Comparison of ENCODE assay signal across 12 mouse cellular contexts in genomic region chr7:83140216-83140615, GRCm38 (mm10).
DNase-seq lines count a peak whose midpoint lies in the region; ATAC-seq lines count a peak whose summit lies in the region.
"Had no signal": no experiment of that assay in that cellular context is flagged by ENCODE, and none has a peak within 500 bp of the region (broad histone marks: within the 10 kb centered on the region; RNA-seq: fewer than 3 reads in every experiment).

No protein-coding gene starts in this region.

- 33% methylated on average over 4 of the region's 4 CpGs for WGBS in kidney, embryonic 16.5 days
- WGBS in midbrain, embryonic 13.5 days, result 36% methylated on average over 4 of the region's 4 CpGs

- no peaks in the 10 kb centered on the region for H3K36me3 ChIP-seq in kidney, embryonic 16.5 days (ENCODE audit: insufficient read depth, low read length)
- no peaks in the 10 kb centered on the region for H3K36me3 ChIP-seq in midbrain, embryonic 13.5 days
- H3K36me3 ChIP-seq: hindbrain, embryonic 15.5 days had no signal

- peak; percentile 16 for DNase-seq in kidney, adult 18-20 months
- peak; percentile 6 for DNase-seq in gastrocnemius, postnatal 25 days
- peak; percentile 21 for DNase-seq in kidney, postnatal 14 days
- DNase-seq in layer of hippocampus, adult 9-11 months, result no peak
- DNase-seq: liver, postnatal 0 days; thymus, adult 2 months had no signal

- no peaks in the 10 kb centered on the region for H3K9me3 ChIP-seq in kidney, embryonic 16.5 days (ENCODE audit: low read length)
- no peaks in the 10 kb centered on the region for H3K9me3 ChIP-seq in midbrain, embryonic 13.5 days
- H3K9me3 ChIP-seq: hindbrain, embryonic 15.5 days; megakaryocyte, embryonic 14.5 days had no signal

- H3K4me2 ChIP-seq in kidney, embryonic 16.5 days (replicated peaks; ENCODE audit: low read depth, low read length), result no peak overlapping the region
- H3K4me2 ChIP-seq in midbrain, embryonic 13.5 days (replicated peaks), result no peak overlapping the region
- H3K4me2 ChIP-seq: hindbrain, embryonic 15.5 days had no signal

- ATAC-seq in kidney, embryonic 16.5 days (ENCODE audit: low FRiP score, low TSS enrichment), result no peak
- ATAC-seq in midbrain, embryonic 13.5 days, result no peak
- ATAC-seq in CD4-positive, CD25-positive, alpha-beta regulatory T cell, adult 4 months, result no peak
- ATAC-seq: liver, postnatal 0 days had no signal

- H3K27ac ChIP-seq in kidney, embryonic 16.5 days (ENCODE audit: low read length), result no peak overlapping the region
- H3K27ac ChIP-seq in midbrain, embryonic 13.5 days, result no peak overlapping the region
- H3K27ac ChIP-seq: hindbrain, embryonic 15.5 days had no signal

- no peaks in the 10 kb centered on the region for H3K4me1 ChIP-seq in kidney, embryonic 16.5 days (ENCODE audit: insufficient read depth, low read length)
- H3K4me1 ChIP-seq in midbrain, embryonic 13.5 days (replicated peaks), result no peaks in the 10 kb centered on the region
- H3K4me1 ChIP-seq: hindbrain, embryonic 15.5 days had no signal

- H3K4me3 ChIP-seq in kidney, embryonic 16.5 days (ENCODE audit: low read length), result no peak overlapping the region
- no peak overlapping the region for H3K4me3 ChIP-seq in midbrain, embryonic 13.5 days (replicated peaks)
- H3K4me3 ChIP-seq: hindbrain, embryonic 15.5 days; megakaryocyte, embryonic 14.5 days; myocyte had no signal

- H3K9ac ChIP-seq in kidney, embryonic 16.5 days (replicated peaks; ENCODE audit: low read length), result no peak overlapping the region
- no peak overlapping the region for H3K9ac ChIP-seq in midbrain, embryonic 13.5 days (replicated peaks)
- H3K9ac ChIP-seq: hindbrain, embryonic 15.5 days; liver, postnatal 0 days had no signal

- H3K27me3 ChIP-seq in kidney, embryonic 16.5 days (ENCODE audit: insufficient read depth, low read length), result no peaks in the 10 kb centered on the region
- no peaks in the 10 kb centered on the region for H3K27me3 ChIP-seq in midbrain, embryonic 13.5 days
- H3K27me3 ChIP-seq: hindbrain, embryonic 15.5 days had no signal
